Mouse (Mus musculus) liver, embryonic 12.5 days (tissue): ENCODE measurements around the gene Ptprt. TPM values are rescaled to one million over a fixed set of nuclear protein-coding genes. Genes with fewer than 3 reads are reported as not detected.

ENCODE experiments used
- ATAC-seq: fragments of 200-750 bp; cut with Nextera tagmentation; 2 replicates; pipeline ENCODE4 v1.8.0; 2017; ENCODE audit warnings: moderate number of reproducible peaks, mild to moderate bottlenecking, moderate library complexity
- H3K27ac ChIP-seq: fragments of 300-500 bp; sonication (generic); 2 replicates; pipeline ENCODE4 v1.5.1; 2016; ENCODE audit warnings: mild to moderate bottlenecking
- H3K27me3 ChIP-seq: fragments of 300-500 bp; sonication (generic); replicated peaks from 2 replicates; pipeline ENCODE4 v1.6.1; 2016; ENCODE audit warnings: mild to moderate bottlenecking, moderate library complexity
- H3K36me3 ChIP-seq: fragments of 300-500 bp; sonication (generic); 2 replicates; pipeline ENCODE4 v1.6.1; 2016; ENCODE audit warnings: mild to moderate bottlenecking, moderate library complexity
- H3K4me1 ChIP-seq: fragments of 300-500 bp; sonication (generic); 2 replicates; pipeline ENCODE4 v1.6.1; 2016
- H3K4me2 ChIP-seq: fragments of 300-500 bp; sonication (generic); 2 replicates; pipeline ENCODE4 v1.6.1; 2016; ENCODE audit warnings: mild to moderate bottlenecking, moderate library complexity
- H3K4me3 ChIP-seq: fragments of 300-500 bp; sonication (generic); 2 replicates; pipeline ENCODE4 v1.5.1; 2016; ENCODE audit warnings: mild to moderate bottlenecking, moderate library complexity
- H3K9ac ChIP-seq: fragments of 300-500 bp; sonication (generic); 2 replicates; pipeline ENCODE4 v1.6.1; 2016; ENCODE audit warnings: mild to moderate bottlenecking, moderate library complexity
- H3K9me3 ChIP-seq: fragments of 300-500 bp; sonication (generic); replicated peaks from 2 replicates; pipeline ENCODE4 v1.6.1; 2016; ENCODE audit warnings: mild to moderate bottlenecking, moderate library complexity
- WGBS: fragments of 180-500 bp; shearing (Covaris S2); methylation state at CpG from one replicate; pipeline ENCODE4 v1.1.7; 2016; ENCODE audit not compliant: insufficient replicate concordance; 5-methylcytosine and 5-hydroxymethylcytosine counted together
- polyA plus RNA-seq: library from polyadenylated mRNA; unstranded; fragments of >200 nt; fragmentation: Nextera tagmentation; extraction: Ambion mirVana; gene quantifications from 2 replicates; pipeline ENCODE4 v1.2.1, GENCODE M21; 2016

Gene Ptprt
- polyA plus RNA-seq, 1 experiment from 2014 or later = 0.02 TPM

DNA sequence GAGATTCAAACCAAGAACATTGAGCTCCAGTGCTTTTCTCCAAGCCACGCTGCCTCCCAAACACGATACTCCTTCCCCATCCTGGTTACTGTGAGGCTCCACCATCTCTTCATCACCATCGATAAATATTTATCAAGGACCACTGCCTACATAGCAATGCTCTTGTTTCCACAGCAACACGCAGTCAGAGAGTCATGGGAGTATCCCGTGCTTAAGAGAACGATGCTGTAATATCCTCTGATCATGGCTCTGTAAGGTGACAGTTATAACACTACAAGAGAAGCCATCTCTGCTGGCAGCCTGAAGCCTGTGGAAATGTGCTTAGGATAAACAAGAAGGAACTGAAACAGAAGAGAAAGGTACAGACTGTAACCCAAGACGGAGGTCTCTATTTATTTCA lies 3.4 kb downstream of the Ptprt start:
- no peak overlapping the region for H3K4me2 ChIP-seq
- peaks cover 62% of the 10 kb centered on the region for H3K27me3 ChIP-seq
- H3K27ac ChIP-seq = no peak overlapping the region
- peaks cover 7% of the 10 kb centered on the region; the same call in 1 of the 2 replicates for H3K4me1 ChIP-seq
- H3K36me3 ChIP-seq = no peaks in the 10 kb centered on the region
- H3K9me3 ChIP-seq = no peaks in the 10 kb centered on the region
- H3K4me3 ChIP-seq = no peak overlapping the region
- ATAC-seq = no peak
- H3K9ac ChIP-seq = no peak overlapping the region
- 55% methylated on average over 7 of the region's 7 CpGs for WGBS

DNA sequence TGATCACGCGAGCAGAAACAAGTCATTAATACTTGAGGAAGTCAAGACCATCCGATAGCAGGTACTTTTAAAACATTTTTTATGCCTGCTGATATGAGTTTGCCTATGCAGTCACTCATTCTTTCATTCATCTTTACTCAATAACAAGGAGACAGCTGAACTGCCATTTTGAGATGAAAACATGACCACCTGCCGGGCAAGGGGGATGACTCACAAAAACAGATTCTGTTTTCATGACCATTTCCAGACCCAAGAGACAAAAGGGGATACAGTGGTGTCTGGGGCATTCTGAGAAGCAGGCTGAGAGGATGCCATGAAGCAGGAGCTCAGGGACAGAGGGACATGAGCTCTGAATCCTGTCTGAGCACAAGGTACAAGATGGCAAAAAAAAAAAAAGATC lies 6.5 kb downstream of the Ptprt start:
- no peaks in the 10 kb centered on the region for H3K9me3 ChIP-seq
- no peaks in the 10 kb centered on the region for H3K4me1 ChIP-seq
- peaks cover 30% of the 10 kb centered on the region for H3K27me3 ChIP-seq
- H3K4me2 ChIP-seq = no peak overlapping the region
- no peak for ATAC-seq
- H3K9ac ChIP-seq = no peak overlapping the region
- no peak overlapping the region for H3K4me3 ChIP-seq
- WGBS = 72% methylated on average over 4 of the region's 4 CpGs
- H3K36me3 ChIP-seq = no peaks in the 10 kb centered on the region
- H3K27ac ChIP-seq = no peak overlapping the region

DNA sequence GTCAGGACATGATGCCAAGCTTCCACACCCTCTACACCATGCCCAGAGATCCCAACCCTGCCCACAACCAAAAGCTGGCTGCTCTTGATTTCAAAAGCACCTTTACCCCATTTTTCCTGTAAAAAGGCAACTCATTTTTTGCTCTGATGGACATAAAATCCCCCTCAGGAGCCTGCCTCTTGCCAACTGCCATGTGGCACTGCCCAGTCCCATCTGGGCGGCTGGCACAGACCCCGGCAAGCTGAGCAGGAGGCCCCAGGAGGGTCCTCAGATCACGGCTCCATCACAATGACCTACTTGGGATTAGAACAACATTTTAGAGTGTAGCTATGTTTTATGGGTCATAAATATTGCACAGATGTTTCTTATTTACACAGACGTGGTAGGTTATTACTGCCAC lies 22.3 kb downstream of the Ptprt start:
- ATAC-seq = no peak
- no peaks in the 10 kb centered on the region for H3K9me3 ChIP-seq
- no peak overlapping the region for H3K4me3 ChIP-seq
- H3K27ac ChIP-seq = no peak overlapping the region
- no peaks in the 10 kb centered on the region for H3K27me3 ChIP-seq
- H3K4me1 ChIP-seq = no peaks in the 10 kb centered on the region
- no peak overlapping the region for H3K4me2 ChIP-seq
- H3K9ac ChIP-seq = no peak overlapping the region
- 70% methylated on average over 4 of the region's 4 CpGs for WGBS
- H3K36me3 ChIP-seq = no peaks in the 10 kb centered on the region

DNA sequence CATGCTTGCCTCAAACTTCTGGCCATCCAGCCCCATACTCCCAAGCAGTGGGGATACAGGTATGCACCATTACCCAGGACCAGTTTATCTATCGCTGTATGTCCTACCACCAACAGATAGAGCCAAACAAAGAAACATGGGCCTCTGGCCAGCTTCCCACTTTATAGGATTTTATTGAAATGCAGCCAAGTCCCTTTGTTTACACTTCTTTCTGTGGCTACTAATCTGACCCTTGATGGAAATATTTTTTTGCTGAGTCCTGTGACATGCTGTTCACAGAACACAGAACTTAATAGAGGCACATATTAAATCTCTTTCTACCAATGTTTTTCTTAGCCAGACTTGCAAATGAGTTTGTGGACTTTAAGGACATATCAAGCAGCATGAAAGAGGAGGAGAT lies 23.4 kb downstream of the Ptprt start:
- H3K4me3 ChIP-seq = no peak overlapping the region
- 55% methylated on average over 1 of the region's 1 CpGs for WGBS
- H3K36me3 ChIP-seq = no peaks in the 10 kb centered on the region
- H3K27ac ChIP-seq = no peak overlapping the region
- no peak overlapping the region for H3K9ac ChIP-seq
- ATAC-seq = no peak
- H3K9me3 ChIP-seq = no peaks in the 10 kb centered on the region
- no peak overlapping the region for H3K4me2 ChIP-seq
- H3K27me3 ChIP-seq = no peaks in the 10 kb centered on the region
- no peaks in the 10 kb centered on the region for H3K4me1 ChIP-seq

DNA sequence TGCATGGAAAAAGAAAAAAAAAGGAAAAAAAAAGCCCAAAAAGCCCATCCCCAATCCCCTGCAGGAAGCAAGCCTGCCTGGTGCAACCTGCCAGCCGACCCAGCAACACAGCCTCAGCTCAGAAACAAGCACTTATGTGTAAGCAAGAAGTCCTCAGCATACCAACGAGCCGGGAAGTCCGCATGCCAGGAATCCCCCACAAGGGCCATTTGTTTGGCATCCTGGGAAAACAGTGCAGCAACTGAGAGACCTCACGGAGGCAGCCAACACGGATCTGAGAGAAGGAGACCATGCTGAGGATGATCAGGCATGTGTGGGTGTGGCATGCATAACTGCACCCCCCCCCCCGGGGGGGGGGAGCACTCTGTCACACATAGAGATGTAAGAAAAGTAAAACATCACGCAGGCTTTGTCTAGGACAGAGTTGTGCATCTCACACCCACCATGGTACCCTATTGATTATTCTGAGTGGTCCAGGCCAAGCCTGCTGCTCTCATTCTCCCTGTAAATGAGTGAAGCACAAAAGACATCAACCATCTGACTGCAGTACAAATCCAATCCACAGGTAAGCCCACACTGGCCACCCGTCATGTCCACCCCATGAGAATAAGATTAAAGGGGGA lies 24.4 kb downstream of the Ptprt start:
- no peak overlapping the region for H3K9ac ChIP-seq
- no peak overlapping the region for H3K4me3 ChIP-seq
- 54% methylated on average over 9 of the region's 9 CpGs for WGBS
- no peak overlapping the region for H3K4me2 ChIP-seq
- ATAC-seq = no peak
- H3K27ac ChIP-seq = no peak overlapping the region
- no peaks in the 10 kb centered on the region for H3K9me3 ChIP-seq
- H3K4me1 ChIP-seq = no peaks in the 10 kb centered on the region
- no peaks in the 10 kb centered on the region for H3K36me3 ChIP-seq
- no peaks in the 10 kb centered on the region for H3K27me3 ChIP-seq

DNA sequence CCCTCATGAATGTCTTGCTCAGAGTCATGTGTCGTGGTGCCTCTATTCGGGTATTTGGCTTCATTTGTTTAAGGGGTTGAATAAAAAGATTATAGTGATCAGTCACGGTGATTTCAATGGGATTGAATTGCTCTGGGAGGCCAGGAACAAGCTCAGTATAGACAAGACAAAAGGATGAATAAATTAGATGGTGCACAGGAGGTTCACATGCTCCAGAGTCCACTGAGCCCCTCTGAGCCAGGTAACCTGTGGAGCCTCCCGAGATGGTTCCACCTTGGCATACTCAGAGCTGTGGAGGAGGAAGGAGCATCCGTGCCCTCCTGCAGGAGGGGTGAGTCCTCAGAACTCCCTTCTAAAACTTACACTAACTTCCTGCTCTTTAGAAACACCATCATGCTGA lies 26.0 kb downstream of the Ptprt start:
- Histone ChIP-seq H3K4me2 (no peak overlapping the region), H3K27ac (no peak overlapping the region), H3K36me3 (no peaks in the 10 kb centered on the region), H3K4me3 (no peak overlapping the region), H3K27me3 (no peaks in the 10 kb centered on the region), H3K4me1 (no peaks in the 10 kb centered on the region), H3K9ac (no peak overlapping the region), H3K9me3 (no peaks in the 10 kb centered on the region)
- WGBS = 54% methylated on average over 5 of the region's 5 CpGs
- no peak for ATAC-seq

DNA sequence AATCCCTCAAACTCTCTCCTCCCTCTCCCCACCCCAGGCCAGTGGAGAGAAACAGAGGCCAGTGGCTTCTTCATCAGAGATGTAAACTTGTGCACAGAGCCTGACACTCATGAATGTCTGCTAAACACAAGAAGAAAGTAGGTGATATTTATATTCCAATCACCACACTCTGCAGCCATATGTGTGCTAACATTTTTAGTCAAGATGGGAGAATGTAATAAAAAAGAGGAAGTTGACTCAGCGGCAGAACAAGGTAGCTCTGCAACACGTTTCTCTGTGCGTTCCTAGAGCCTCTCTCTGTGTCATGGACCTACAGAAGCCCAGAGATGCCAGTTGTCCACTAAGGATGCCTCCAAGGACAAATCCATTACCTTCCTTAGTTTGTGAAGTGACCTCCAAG lies 34.9 kb downstream of the Ptprt start:
- H3K27me3 ChIP-seq = no peaks in the 10 kb centered on the region
- no peak overlapping the region for H3K4me2 ChIP-seq
- 60% methylated on average over 3 of the region's 3 CpGs for WGBS
- H3K9me3 ChIP-seq = no peaks in the 10 kb centered on the region; the same call in 1 of the 2 replicates
- no peak overlapping the region for H3K4me3 ChIP-seq
- ATAC-seq = no peak
- no peaks in the 10 kb centered on the region for H3K36me3 ChIP-seq
- no peaks in the 10 kb centered on the region for H3K4me1 ChIP-seq
- H3K27ac ChIP-seq = no peak overlapping the region
- H3K9ac ChIP-seq = no peak overlapping the region

DNA sequence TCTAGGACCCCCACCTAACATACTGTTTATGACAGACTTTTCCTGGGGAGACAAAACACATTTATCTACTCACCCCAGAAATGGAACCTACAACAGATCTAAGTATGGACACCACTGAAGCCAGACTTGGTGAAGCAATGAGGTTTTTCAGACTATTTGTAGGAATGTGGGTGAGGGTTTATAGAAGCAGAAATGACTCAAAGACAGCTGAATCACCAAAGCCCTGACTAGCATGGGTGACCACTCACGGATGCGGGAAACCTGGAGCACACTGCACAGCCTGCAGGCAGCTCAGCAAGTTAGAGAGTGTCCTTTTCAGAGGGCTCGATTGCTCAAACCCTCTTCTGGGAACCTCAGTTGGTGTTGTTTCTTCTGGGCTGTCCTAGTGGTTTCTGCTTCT lies 36.2 kb downstream of the Ptprt start:
- ATAC-seq = no peak
- WGBS = 63% methylated on average over 3 of the region's 3 CpGs

DNA sequence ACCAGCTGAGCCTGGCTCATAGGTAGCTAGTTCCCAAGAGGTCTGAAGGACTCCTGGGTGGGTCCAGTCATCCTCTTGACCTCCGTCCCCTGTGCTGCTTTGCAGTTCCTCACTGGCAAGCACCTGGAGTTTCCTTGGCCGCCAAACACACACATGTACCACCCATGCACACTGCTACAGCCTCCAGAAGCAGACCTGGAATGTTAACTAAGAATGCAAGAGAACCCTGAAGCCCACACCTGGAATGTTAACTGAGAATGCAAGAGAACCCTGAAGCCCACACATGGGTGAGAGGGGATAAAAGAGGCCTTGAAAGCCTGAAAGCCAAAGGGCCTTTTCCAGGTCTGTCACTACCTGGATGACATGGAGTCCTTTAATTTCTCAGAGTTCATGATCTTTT lies 46.7 kb downstream of the Ptprt start:
- H3K4me3 ChIP-seq = no peak overlapping the region
- no peaks in the 10 kb centered on the region for H3K4me1 ChIP-seq
- H3K9me3 ChIP-seq = no peaks in the 10 kb centered on the region
- H3K36me3 ChIP-seq = no peaks in the 10 kb centered on the region
- H3K9ac ChIP-seq = no peak overlapping the region
- H3K27ac ChIP-seq = no peak overlapping the region
- ATAC-seq = no peak
- H3K4me2 ChIP-seq = no peak overlapping the region
- no peaks in the 10 kb centered on the region for H3K27me3 ChIP-seq
- 51% methylated on average over 2 of the region's 2 CpGs for WGBS

More for the DNA sequence above, 36.2 kb downstream of the Ptprt start:
- no peak overlapping the region for H3K9ac ChIP-seq
- no peaks in the 10 kb centered on the region for H3K27me3 ChIP-seq
- H3K4me3 ChIP-seq = no peak overlapping the region
- H3K27ac ChIP-seq = no peak overlapping the region
- H3K9me3 ChIP-seq = no peaks in the 10 kb centered on the region; the same call in 1 of the 2 replicates
- no peak overlapping the region for H3K4me2 ChIP-seq
- no peaks in the 10 kb centered on the region for H3K4me1 ChIP-seq
- no peaks in the 10 kb centered on the region for H3K36me3 ChIP-seq

DNA sequence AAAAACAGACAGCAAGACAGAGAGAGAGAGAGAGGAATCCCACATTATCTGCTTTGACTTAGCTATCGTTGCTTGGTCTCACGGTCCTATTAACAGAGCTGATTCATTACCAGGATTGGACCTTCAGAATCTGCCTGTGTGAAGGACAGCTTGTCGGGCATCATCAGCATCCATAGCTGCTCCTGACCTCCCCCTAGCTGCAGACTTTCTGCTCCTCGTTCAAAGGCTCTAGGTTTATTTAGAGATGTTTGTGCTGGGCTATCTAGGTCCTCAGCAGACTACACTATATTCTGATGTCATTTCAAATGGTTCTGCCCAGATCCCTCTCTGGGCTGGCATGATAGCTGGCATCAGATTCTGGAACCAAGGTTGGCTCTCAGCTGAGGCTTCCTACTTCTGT lies 47.5 kb downstream of the Ptprt start:
- H3K27ac ChIP-seq = no peak overlapping the region
- WGBS = 51% methylated on average over 4 of the region's 4 CpGs
- no peaks in the 10 kb centered on the region for H3K4me1 ChIP-seq
- H3K4me2 ChIP-seq = no peak overlapping the region
- no peaks in the 10 kb centered on the region for H3K36me3 ChIP-seq
- no peak overlapping the region for H3K9ac ChIP-seq
- no peaks in the 10 kb centered on the region for H3K9me3 ChIP-seq
- no peak for ATAC-seq
- no peak overlapping the region for H3K4me3 ChIP-seq
- no peaks in the 10 kb centered on the region for H3K27me3 ChIP-seq

DNA sequence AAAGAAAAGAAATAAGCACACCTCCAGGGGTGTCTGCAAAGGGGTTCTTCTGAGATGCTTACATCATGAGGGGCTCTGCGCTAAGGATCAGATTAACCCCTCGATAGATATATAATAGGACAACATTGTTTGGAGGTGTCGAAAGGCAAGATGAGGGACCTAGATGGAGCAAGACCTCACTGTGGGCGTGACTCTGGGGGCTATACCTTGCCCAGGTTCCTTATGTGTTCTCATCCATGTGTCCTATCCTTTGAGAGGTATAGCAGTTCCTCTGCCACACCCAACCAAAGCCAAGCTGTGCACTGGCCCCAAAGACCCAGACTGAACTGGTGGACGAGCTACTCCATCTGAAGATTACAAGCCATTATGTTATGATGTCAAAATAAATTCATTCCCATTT lies 58.2 kb downstream of the Ptprt start:
- H3K4me1 ChIP-seq = no peaks in the 10 kb centered on the region
- ATAC-seq = no peak
- H3K4me3 ChIP-seq = no peak overlapping the region
- no peak overlapping the region for H3K4me2 ChIP-seq
- no peak overlapping the region for H3K27ac ChIP-seq
- no peaks in the 10 kb centered on the region for H3K36me3 ChIP-seq
- H3K27me3 ChIP-seq = no peaks in the 10 kb centered on the region
- H3K9ac ChIP-seq = no peak overlapping the region
- WGBS = 75% methylated on average over 5 of the region's 5 CpGs
- peaks cover 5% of the 10 kb centered on the region; the same call in 1 of the 2 replicates for H3K9me3 ChIP-seq

DNA sequence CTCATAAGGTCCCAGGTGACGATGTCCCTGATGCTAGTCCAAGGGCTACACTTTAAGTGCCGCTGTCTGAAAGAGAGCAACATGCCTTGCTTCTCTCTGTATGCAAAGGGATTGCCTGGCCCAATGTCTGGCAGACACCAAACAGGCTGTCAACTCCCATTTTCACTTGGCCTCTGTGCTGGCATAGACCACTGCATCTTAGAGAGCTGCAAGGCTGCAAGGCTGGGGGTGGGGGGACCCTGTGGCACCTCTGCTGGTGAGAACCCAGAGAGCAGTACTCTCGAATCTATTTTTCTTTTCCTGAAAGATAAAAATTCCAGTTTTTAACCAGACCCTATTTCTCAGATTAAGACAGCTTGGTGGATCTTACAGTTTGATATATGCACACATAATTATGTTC lies 69.6 kb downstream of the Ptprt start:
- ATAC-seq = no peak
- WGBS = 67% methylated on average over 3 of the region's 3 CpGs
- Histone ChIP-seq H3K4me3 (no peak overlapping the region), H3K27ac (no peak overlapping the region), H3K4me2 (no peak overlapping the region), H3K9me3 (peaks cover 14% of the 10 kb centered on the region; the same call in 1 of the 2 replicates), H3K4me1 (no peaks in the 10 kb centered on the region), H3K9ac (no peak overlapping the region), H3K27me3 (no peaks in the 10 kb centered on the region), H3K36me3 (no peaks in the 10 kb centered on the region)

DNA sequence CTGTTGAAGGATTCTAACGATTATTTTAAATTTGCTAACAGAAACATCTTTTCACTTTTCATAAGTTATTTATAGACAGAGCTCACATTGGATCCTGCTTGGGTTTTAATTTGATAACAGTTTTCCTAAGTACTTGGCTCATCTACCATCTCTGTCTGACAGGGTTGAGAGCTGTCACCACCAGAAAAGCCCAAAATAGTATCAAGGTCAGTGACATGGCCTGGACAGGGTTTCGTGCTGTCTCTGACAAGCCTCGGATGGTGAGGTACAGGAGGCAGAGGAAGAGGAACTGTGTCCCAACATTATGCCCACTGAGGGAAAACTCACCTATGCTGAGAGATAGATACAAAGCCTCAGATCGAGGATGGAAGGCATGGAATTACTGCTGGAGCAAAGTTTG lies 79.3 kb downstream of the Ptprt start:
- Histone ChIP-seq H3K9ac (no peak overlapping the region), H3K4me1 (no peaks in the 10 kb centered on the region), H3K27me3 (no peaks in the 10 kb centered on the region), H3K4me3 (no peak overlapping the region), H3K27ac (no peak overlapping the region), H3K9me3 (peaks cover 3% of the 10 kb centered on the region; the same call in 1 of the 2 replicates), H3K4me2 (no peak overlapping the region), H3K36me3 (no peaks in the 10 kb centered on the region)
- 62% methylated on average over 4 of the region's 4 CpGs for WGBS
- ATAC-seq = no peak
